Mouse (Mus musculus) mouse embryonic stem cell (cell line): ENCODE measurements around the gene Col7a1.

Source experiments
- in situ Hi-C, 2 experiments: fragments of 300-500 bp; cut with MboI; formaldehyde crosslinking; loops; 1 replicate in 1 of 2; 3 replicates in 1 of 2; pipeline ENCODE4 v1.14.3; 2019 to 2020; ENCODE audit warnings: low sequenced_read_pairs in 2 of 2, low pct_unique_long_range_greater_than_20kb in 1 of 2, mixed read lengths in 1 of 2; ENCODE audit not compliant: unreplicated experiment in 1 of 2

Gene Col7a1

GRCm38 (mm10) chr9:109008081-109008480 is 54.7 kb downstream of the Col7a1 start:
- in situ Hi-C loops, result loop anchor here (10.0 kb wide), 2 partner anchors 47 to 107 kb away; partner anchors contain the start of gene Trex1 (in 1 of the 2)

- in situ Hi-C loops, result loop anchor here (10.0 kb wide), 2 partner anchors 46 to 106 kb away; partner anchors contain the start of gene Trex1 (in 1 of the 2)
Measured at GRCm38 (mm10) chr9:109008994-109009635, 55.7 kb downstream of the Col7a1 start.

GRCm38 (mm10) chr9:109009636-109010315 is 56.4 kb downstream of the Col7a1 start:
- in situ Hi-C loops, result loop anchor here (5.0 to 10.0 kb wide), 3 partner anchors 38 to 105 kb away; partner anchors contain the start of gene Trex1 (in 1 of the 2)

GRCm38 (mm10) chr9:109010316-109010690 is 56.9 kb downstream of the Col7a1 start:
- in situ Hi-C loops, result loop anchor here in 1 of 2 experiments (5.0 kb wide), 1 partner anchor 37 kb away; no protein-coding TSS in a partner anchor

GRCm38 (mm10) chr9:109015397-109015796 is 62.0 kb downstream of the Col7a1 start:
- in situ Hi-C loops, result no loop called here

- in situ Hi-C loops, result no loop called here
Measured at GRCm38 (mm10) chr9:109016973-109017604, 63.7 kb downstream of the Col7a1 start.

GRCm38 (mm10) chr9:109021428-109021827 is 68.0 kb downstream of the Col7a1 start:
- in situ Hi-C loops, result no loop called here

- in situ Hi-C loops, result no loop called here
Measured at GRCm38 (mm10) chr9:109022866-109023685, 69.7 kb downstream of the Col7a1 start.

- in situ Hi-C loops, result no loop called here
Measured at GRCm38 (mm10) chr9:109027521-109027920, 74.1 kb downstream of the Col7a1 start.

- in situ Hi-C loops, result no loop called here
Measured at GRCm38 (mm10) chr9:109028421-109028820, 75.0 kb downstream of the Col7a1 start.

- in situ Hi-C loops, result no loop called here
Measured at GRCm38 (mm10) chr9:109028919-109029318, 75.5 kb downstream of the Col7a1 start.

GRCm38 (mm10) chr9:109030312-109030711 is 76.9 kb downstream of the Col7a1 start:
- in situ Hi-C loops, result no loop called here

GRCm38 (mm10) chr9:109031001-109031400 is 77.6 kb downstream of the Col7a1 start:
- in situ Hi-C loops, result no loop called here

GRCm38 (mm10) chr9:109031686-109032085 is 78.3 kb downstream of the Col7a1 start:
- in situ Hi-C loops, result no loop called here

- in situ Hi-C loops, result no loop called here
Measured at GRCm38 (mm10) chr9:109032435-109032834, 79.0 kb downstream of the Col7a1 start.
